Mouse (Mus musculus) adrenal gland, adult 2 months (tissue): Measurements from ENCODE around the gene Nt5m. TPM values are rescaled to one million over a fixed set of nuclear protein-coding genes. Genes with fewer than 3 reads are reported as not detected.
"Not testable (repeated sequence)": the region's sequence is repeated elsewhere in the genome, so short reads cannot be mapped to it uniquely, and the experiment has no call there.

Experiments used
- DNase-seq: peaks from one replicate; pipeline ENCODE4 v3.0.0; 2021
- long read RNA-seq: library from polyadenylated mRNA; stranded (forward); transcript quantifications from one replicate; pipeline ENCODE4 v2.0.0, GENCODE M21; 2021
- polyA plus RNA-seq: library from polyadenylated mRNA; depleted of rRNA; stranded (reverse); fragments of >200 nt; gene quantifications from 2 replicates; pipeline ENCODE4 v1.2.3, GENCODE M21; 2012; rRNA removed
- total RNA-seq, 2 experiments: library from RNA; stranded (reverse); gene quantifications; 2 replicates each; pipeline ENCODE4 v1.2.3; 2021

The Nt5m gene
- total RNA-seq (10 to 100 TPM; 27.2 to 33.0 TPM), polyA plus RNA-seq (48.2 and 51.1 TPM in 2 replicates)
- long read RNA-seq, transcript Nt5m-201 (5 exons, 1,306 nt) = major isoform, 21 of 35 reads
- long read RNA-seq, partial matches to known transcripts = 1 of 35 reads
- long read RNA-seq, other reads (novel, unspliced or antisense) = 7 of 35 reads

DNA sequence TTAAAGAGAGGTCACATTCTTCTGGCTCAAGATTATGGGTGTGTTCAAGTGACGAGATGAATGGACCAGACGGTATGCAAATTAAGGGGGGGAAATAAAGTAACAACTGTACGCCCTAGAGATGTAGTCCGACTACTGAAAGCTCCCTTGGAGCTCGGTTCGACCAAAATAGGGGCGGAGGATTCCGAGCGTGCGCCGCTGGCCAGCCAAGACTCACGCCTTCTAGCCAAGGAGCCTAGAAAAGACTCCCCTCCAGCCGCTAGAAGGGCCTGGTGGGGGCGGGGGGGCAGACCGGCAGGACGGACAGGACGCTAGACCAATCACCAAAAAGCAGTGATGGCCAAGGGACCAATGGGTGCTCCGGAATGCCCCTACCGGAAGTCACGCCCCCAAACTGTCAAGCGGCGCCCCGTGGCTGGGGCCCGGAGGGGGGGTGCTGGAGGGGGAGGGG is at the start of gene Nt5m:
TSS of gene Nt5m (plus strand) at position 440 of the 451 bp plus-strand sequence.
- peak; percentile 97 for DNase-seq

DNA sequence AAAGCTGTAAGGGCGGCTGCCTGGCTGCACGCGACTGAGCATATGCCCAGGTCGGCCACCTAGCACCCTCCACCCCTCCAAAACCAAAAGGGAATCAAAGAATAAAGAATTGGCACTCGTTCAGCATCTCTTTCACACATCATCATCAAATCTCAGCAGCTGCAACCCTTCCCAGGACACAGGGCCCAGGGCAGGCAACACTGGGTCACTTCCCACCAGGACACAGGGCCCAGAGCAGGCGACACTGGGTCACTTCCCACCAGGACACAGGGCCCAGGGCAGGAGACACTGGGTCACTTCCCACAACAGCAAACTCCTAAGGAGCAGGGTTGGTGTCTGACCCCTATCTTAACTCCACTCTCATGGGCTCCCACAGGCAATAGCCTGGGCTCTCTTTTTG is 45.9 kb upstream of the Nt5m start:
- no peak for DNase-seq

GRCm38 (mm10) chr11:59800412-59800811 is 38.8 kb upstream of the Nt5m start:
- DNase-seq = no peak

DNA sequence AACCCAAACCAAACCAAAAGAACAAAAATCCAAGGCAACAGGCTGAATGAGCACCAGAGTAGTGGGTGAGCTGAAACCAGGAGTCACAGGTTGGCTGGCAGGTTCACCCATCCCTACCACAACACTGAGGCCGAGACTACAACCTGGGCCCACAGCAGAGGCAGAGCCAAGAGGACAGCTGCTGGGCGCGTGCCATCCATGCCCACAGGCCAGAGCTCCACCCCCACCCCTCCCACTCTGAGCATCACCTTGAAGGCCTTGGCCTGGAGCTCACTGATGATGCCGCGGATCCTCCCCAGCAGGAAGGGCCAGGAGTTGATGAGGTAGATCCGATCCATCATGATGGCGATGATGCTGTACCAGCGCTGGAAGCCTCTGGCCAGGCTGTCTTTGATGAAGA is 37.4 kb upstream of the Nt5m start:
- no peak for DNase-seq

- DNase-seq = no peak
These were observed 35.7 kb upstream of the Nt5m start for GRCm38 (mm10) chr11:59803516-59803915.

- peak; percentile 50 for DNase-seq
These were observed 34.7 kb upstream of the Nt5m start for GRCm38 (mm10) chr11:59804409-59805110.

DNA sequence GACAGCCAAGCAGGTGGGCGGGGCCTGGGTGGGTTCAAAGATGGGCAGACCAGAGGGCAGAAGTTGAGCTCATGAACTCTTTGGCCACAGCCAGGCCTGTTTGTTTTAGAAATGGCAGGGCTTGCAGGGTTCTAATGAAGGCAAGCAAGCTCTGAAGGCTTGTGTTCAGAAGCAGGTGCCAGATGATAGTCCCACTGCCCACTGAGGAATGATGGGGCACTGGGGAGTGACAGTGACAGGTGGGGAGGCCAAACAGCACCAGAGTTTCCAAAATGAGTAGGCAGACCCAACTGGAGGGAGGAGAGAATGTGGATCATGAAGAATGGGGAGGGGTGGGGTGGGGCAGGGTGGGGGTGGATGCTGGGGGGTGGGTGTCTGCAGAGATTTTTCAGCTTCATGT is 34.0 kb upstream of the Nt5m start:
- DNase-seq = no peak

DNA sequence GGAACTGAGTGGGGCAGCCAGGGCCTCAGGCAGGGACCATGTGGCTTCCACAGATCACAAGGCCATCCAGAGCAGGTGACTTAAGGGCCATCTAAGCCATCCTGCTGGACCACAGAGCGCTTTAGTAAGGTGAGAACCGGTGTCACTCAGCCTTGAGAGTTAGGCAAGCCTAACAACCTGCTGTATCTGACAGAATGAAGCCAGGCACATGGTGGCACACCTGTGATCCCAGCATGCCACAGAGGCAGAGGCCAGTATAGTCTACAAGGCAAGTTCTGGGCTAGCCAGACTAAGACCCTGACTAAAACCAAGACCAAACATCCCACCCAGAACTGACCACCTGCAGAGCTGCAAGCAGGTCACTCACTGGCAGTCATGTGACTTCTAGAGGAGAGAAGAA is 33.6 kb upstream of the Nt5m start:
- DNase-seq = no peak

- no peak for DNase-seq
These were observed 30.9 kb upstream of the Nt5m start for GRCm38 (mm10) chr11:59808170-59808960.

DNA sequence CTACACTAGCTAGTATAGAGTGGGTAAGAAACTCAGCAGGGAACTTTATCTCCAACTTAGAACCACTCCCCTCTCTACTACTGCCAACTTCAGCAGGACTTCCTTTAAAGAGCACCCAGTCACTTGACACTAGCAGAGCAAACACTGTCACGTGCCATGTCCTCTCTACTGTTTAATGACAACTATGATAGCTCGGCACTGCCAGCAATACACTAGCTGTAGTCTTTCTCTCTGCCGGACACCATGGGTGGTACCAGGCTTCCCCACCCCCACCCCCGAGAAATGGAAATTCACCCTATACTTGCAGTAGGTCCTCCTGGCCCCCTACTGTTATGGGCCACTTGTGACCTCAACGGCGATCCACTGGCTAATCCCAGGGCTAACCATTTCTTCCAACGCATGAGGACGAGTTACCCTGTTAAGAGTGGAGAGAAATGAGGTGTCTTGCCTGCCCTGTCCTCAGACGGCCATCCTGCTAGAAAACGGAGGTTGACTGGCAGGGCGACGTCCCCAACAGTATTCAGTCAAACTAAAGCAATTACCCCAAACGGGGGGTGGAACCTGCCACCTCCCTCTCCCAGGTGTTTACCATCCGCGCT is 30.1 kb upstream of the Nt5m start:
- peak; percentile 71 for DNase-seq

- DNase-seq = peak; percentile 92
These were observed 29.4 kb upstream of the Nt5m start, which contains the start of gene Flcn for GRCm38 (mm10) chr11:59809670-59810474. TSS of gene Flcn (minus strand) at chr11:59810016.

DNA sequence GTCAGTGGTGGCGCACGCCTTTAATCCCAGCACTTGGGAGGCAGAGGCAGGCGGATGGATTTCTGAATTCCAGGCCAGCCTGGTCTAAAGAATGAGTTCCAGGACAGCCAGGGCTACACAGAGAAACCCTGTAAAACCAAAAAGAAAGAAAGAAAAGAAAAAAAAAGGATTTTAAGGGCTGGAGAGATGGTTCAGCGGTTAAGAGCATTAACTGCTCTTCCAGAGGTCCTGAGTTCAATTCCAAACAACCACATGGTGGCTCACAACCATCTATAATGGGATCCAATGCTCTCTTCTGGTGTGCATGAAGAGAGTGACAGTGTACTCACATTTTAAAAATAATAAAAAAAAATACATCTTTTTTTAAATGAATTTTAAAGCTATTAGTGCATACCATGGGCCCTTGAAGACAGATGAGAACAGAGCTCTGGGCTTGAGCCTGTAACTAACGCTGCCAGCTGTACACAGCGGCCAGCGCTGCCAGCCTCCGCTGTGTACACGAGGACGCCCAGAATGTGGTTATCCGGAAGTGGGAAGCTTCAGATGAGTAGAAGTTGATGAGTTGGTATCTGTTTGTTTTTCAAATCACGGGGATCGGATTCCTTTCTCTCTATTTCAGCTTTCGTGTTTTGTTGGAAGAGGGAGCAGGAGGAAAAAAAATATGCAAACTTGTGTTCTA is 28.6 kb upstream of the Nt5m start:
- no peak for DNase-seq

GRCm38 (mm10) chr11:59811211-59811610 is 28.0 kb upstream of the Nt5m start:
- DNase-seq = peak; percentile 45

DNA sequence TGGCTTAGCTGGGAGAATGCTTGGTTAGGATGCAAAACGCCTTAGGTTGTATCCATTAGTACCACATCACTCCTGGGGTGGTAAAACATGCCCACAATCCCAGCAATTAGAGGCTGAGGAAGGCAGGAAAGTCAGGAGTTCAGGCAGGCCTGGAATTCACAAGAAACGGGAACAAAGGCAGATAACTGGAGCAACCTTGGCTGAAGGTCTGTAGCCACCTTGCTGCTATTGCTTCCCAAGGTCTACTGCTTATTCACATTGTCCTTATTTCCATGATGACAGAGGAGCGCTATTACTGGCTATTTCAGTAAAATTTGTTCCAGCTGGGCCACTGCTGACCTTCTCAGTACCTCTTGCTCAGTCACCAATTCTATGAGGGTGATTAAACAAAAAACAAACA is 26.0 kb upstream of the Nt5m start:
- peak; percentile 74 for DNase-seq

DNA sequence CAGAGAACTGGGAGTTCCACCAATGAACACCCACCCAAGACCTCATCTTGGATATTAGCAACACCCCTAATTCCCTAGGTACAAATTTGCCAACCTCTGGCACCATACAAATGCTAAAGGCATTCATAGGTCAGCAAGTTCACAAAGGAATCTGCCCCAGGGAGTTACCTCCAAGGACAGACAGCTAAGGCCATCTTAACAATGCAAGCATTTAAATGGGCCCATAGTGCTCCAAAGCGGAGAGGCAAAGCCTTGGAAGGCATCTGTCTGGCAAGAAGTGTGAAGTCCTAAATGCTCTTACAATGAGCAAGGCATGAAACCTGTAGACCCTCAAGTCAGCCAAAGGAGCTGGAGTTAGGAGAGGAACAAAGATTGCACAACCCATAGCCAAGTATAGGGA is 24.9 kb upstream of the Nt5m start:
- DNase-seq = no peak

- DNase-seq = no peak
These were observed 24.3 kb upstream of the Nt5m start for GRCm38 (mm10) chr11:59814936-59815335.

GRCm38 (mm10) chr11:59815482-59816065 is 23.7 kb upstream of the Nt5m start:
- no peak for DNase-seq

DNA sequence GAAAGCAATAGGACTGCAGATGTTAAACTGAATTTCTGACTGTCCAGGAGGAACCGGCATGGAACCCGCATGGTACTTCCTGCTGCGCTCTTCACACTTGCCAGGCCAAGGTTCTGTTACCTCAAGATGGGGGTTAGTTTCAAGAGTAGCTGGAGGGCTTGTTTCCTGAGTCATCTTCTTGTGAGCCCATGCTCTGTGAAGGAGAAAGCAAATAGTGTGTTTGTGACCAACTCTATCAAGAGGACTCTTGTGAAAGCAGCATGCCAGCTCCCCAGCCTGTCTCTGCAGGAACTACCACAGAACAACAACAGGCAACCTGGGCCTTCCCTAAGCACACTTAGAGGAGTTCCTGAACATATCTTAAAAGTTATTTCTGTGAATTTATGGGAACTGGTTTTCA is 21.3 kb upstream of the Nt5m start:
- no peak for DNase-seq

DNA sequence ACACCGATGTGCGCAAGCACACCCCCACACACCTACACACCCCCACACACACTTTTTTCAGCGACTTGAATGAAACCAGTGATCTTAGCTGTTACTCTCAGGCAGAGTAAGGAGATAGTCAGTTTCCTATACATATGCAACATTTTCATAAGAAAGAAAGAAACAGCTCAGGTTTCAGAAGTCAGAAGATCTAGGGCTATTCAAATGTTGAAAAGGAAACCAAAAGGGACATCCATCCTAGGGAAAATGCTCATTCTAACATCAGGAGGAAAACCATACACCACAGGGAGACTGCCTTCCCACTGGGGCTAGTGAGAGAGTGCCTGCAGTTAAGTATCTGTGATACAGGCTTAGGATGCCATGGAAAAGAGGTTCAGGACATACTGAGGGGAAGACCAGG is 17.6 kb upstream of the Nt5m start:
- no peak for DNase-seq

GRCm38 (mm10) chr11:59837789-59838188 is 1.5 kb upstream of the Nt5m start:
- DNase-seq = not testable (repeated sequence)

- no peak for DNase-seq
These were observed 821 bp upstream of the Nt5m start for GRCm38 (mm10) chr11:59838426-59838825.
